Mouse (Mus musculus): Measurements from ENCODE around the gene Prss34. TPM values are rescaled to one million over a fixed set of nuclear protein-coding genes. Genes with fewer than 3 reads are reported as not detected.

The Prss34 gene
- polyA plus RNA-seq, 1 experiment from 2014 or later: not detected

GRCm38 (mm10) chr17:25288842-25289241, 9.4 kb upstream of the Prss34 start:
- DNase-seq (ENCODE audit: low spot score) (peak; percentile 67), ATAC-seq (replicated peaks; ENCODE audit: low FRiP score, low TSS enrichment, low read depth) (no peak)
- Histone ChIP-seq H3K4me1 (replicated peaks; ENCODE audit: control insufficient read depth, insufficient read depth, low read length) (no peaks in the 10 kb centered on the region), H3K27me3 (replicated peaks; ENCODE audit: control insufficient read depth, insufficient read depth, low read length) (no peaks in the 10 kb centered on the region), H3K4me2 (ENCODE audit: low read length) (no peak overlapping the region), H3K9ac (ENCODE audit: low read length) (no peak overlapping the region), H3K27ac (ENCODE audit: low read depth) (no peak overlapping the region), H3K4me3 (ENCODE audit: low read depth, low read length) (no peak overlapping the region), H3K36me3 (ENCODE audit: control insufficient read depth, insufficient read depth, low read length) (no peaks in the 10 kb centered on the region), H3K9me3 (ENCODE audit: control insufficient read depth, low read length) (no peaks in the 10 kb centered on the region)
- 22% methylated on average over 4 of the region's 4 CpGs for WGBS

- no peak overlapping the region for H3K4me2 ChIP-seq (ENCODE audit: low read length)
- H3K4me1 ChIP-seq (replicated peaks; ENCODE audit: control insufficient read depth, insufficient read depth, low read length): no peaks in the 10 kb centered on the region
- H3K4me3 ChIP-seq (ENCODE audit: low read depth, low read length): no peak overlapping the region
- no peak overlapping the region for H3K9ac ChIP-seq (ENCODE audit: low read length)
- 20% methylated on average over 4 of the region's 4 CpGs for WGBS
- DNase-seq (ENCODE audit: low spot score) (no peak), ATAC-seq (replicated peaks; ENCODE audit: low FRiP score, low TSS enrichment, low read depth) (no peak)
- no peaks in the 10 kb centered on the region for H3K36me3 ChIP-seq (ENCODE audit: control insufficient read depth, insufficient read depth, low read length)
- no peaks in the 10 kb centered on the region for H3K9me3 ChIP-seq (ENCODE audit: control insufficient read depth, low read length)
- no peaks in the 10 kb centered on the region for H3K27me3 ChIP-seq (replicated peaks; ENCODE audit: control insufficient read depth, insufficient read depth, low read length)
- H3K27ac ChIP-seq (ENCODE audit: low read depth): no peak overlapping the region
Measured at GRCm38 (mm10) chr17:25290411-25290810, 7.8 kb upstream of the Prss34 start.

GRCm38 (mm10) chr17:25293495-25293894, 4.7 kb upstream of the Prss34 start:
- H3K36me3 ChIP-seq (ENCODE audit: control insufficient read depth, insufficient read depth, low read length): no peaks in the 10 kb centered on the region
- DNase-seq (ENCODE audit: low spot score) (no peak), ATAC-seq (replicated peaks; ENCODE audit: low FRiP score, low TSS enrichment, low read depth) (no peak)
- no peaks in the 10 kb centered on the region for H3K4me1 ChIP-seq (replicated peaks; ENCODE audit: control insufficient read depth, insufficient read depth, low read length)
- H3K27me3 ChIP-seq (replicated peaks; ENCODE audit: control insufficient read depth, insufficient read depth, low read length): no peaks in the 10 kb centered on the region
- H3K9me3 ChIP-seq (ENCODE audit: control insufficient read depth, low read length): no peaks in the 10 kb centered on the region
- no peak overlapping the region for H3K9ac ChIP-seq (ENCODE audit: low read length)
- H3K4me3 ChIP-seq (ENCODE audit: low read depth, low read length): no peak overlapping the region
- H3K4me2 ChIP-seq (ENCODE audit: low read length): no peak overlapping the region
- 64% methylated on average over 5 of the region's 5 CpGs for WGBS
- H3K27ac ChIP-seq (ENCODE audit: low read depth): no peak overlapping the region

GRCm38 (mm10) chr17:25294111-25294510, 4.1 kb upstream of the Prss34 start:
- Histone ChIP-seq H3K9me3 (ENCODE audit: control insufficient read depth, low read length) (no peaks in the 10 kb centered on the region), H3K4me3 (ENCODE audit: low read depth, low read length) (no peak overlapping the region), H3K9ac (ENCODE audit: low read length) (no peak overlapping the region), H3K27me3 (replicated peaks; ENCODE audit: control insufficient read depth, insufficient read depth, low read length) (no peaks in the 10 kb centered on the region), H3K27ac (ENCODE audit: low read depth) (no peak overlapping the region), H3K4me2 (ENCODE audit: low read length) (no peak overlapping the region), H3K4me1 (replicated peaks; ENCODE audit: control insufficient read depth, insufficient read depth, low read length) (no peaks in the 10 kb centered on the region), H3K36me3 (ENCODE audit: control insufficient read depth, insufficient read depth, low read length) (no peaks in the 10 kb centered on the region)
- 50% methylated on average over 1 of the region's 1 CpGs for WGBS
- no peak for ATAC-seq (replicated peaks; ENCODE audit: low FRiP score, low TSS enrichment, low read depth)
- DNase-seq (ENCODE audit: low spot score): no peak

- H3K27me3 ChIP-seq (replicated peaks; ENCODE audit: control insufficient read depth, insufficient read depth, low read length): no peaks in the 10 kb centered on the region
- H3K4me2 ChIP-seq (ENCODE audit: low read length): no peak within 1 kb of the TSS
- H3K9me3 ChIP-seq (ENCODE audit: control insufficient read depth, low read length): no peaks in the 10 kb centered on the region
- H3K4me1 ChIP-seq (replicated peaks; ENCODE audit: control insufficient read depth, insufficient read depth, low read length): no peaks in the 10 kb centered on the region
- DNase-seq (ENCODE audit: low spot score) (no peak), ATAC-seq (replicated peaks; ENCODE audit: low FRiP score, low TSS enrichment, low read depth) (no peak)
- H3K4me3 ChIP-seq (ENCODE audit: low read depth, low read length): no peak within 1 kb of the TSS
- 28% methylated on average over 4 of the region's 4 CpGs for WGBS
- no peak within 1 kb of the TSS for H3K27ac ChIP-seq (ENCODE audit: low read depth)
- H3K36me3 ChIP-seq (ENCODE audit: control insufficient read depth, insufficient read depth, low read length): no peaks in the 10 kb centered on the region
- H3K9ac ChIP-seq (ENCODE audit: low read length): no peak within 1 kb of the TSS
Measured at GRCm38 (mm10) chr17:25308346-25308745, 10.2 kb downstream of the Prss34 start, which contains the start of gene Prss28. TSS of gene Prss28 (plus strand) at chr17:25308646.

- Histone ChIP-seq H3K27me3 (replicated peaks; ENCODE audit: control insufficient read depth, insufficient read depth, low read length) (no peaks in the 10 kb centered on the region), H3K36me3 (ENCODE audit: control insufficient read depth, insufficient read depth, low read length) (no peaks in the 10 kb centered on the region), H3K4me1 (replicated peaks; ENCODE audit: control insufficient read depth, insufficient read depth, low read length) (no peaks in the 10 kb centered on the region), H3K9me3 (ENCODE audit: control insufficient read depth, low read length) (no peaks in the 10 kb centered on the region), H3K4me3 (ENCODE audit: low read depth, low read length) (no peak within 1 kb of the TSS), H3K9ac (ENCODE audit: low read length) (no peak within 1 kb of the TSS), H3K4me2 (ENCODE audit: low read length) (no peak within 1 kb of the TSS), H3K27ac (ENCODE audit: low read depth) (no peak within 1 kb of the TSS)
- ATAC-seq (replicated peaks; ENCODE audit: low FRiP score, low TSS enrichment, low read depth) (no peak), DNase-seq (ENCODE audit: low spot score) (no peak)
- 77% methylated on average over 5 of the region's 5 CpGs for WGBS
Measured at GRCm38 (mm10) chr17:25318354-25318753, 20.2 kb downstream of the Prss34 start, which contains the start of gene Prss29. TSS of gene Prss29 (plus strand) at chr17:25318654.

GRCm38 (mm10) chr17:25320819-25321218, 22.6 kb downstream of the Prss34 start:
- WGBS: 87% methylated on average over 8 of the region's 8 CpGs
- no peak for ATAC-seq (replicated peaks; ENCODE audit: low FRiP score, low TSS enrichment, low read depth)

GRCm38 (mm10) chr17:25322930-25323329, 24.7 kb downstream of the Prss34 start:
- 15% methylated on average over 2 of the region's 2 CpGs for WGBS
- H3K9me3 ChIP-seq (ENCODE audit: control insufficient read depth, low read length): no peaks in the 10 kb centered on the region

More at GRCm38 (mm10) chr17:25320819-25321218, 22.6 kb downstream of the Prss34 start:
- H3K27me3 ChIP-seq (replicated peaks; ENCODE audit: control insufficient read depth, insufficient read depth, low read length): no peaks in the 10 kb centered on the region
- no peak overlapping the region for H3K27ac ChIP-seq (ENCODE audit: low read depth)
- DNase-seq (ENCODE audit: low spot score): no peak
- H3K9me3 ChIP-seq (ENCODE audit: control insufficient read depth, low read length): no peaks in the 10 kb centered on the region
- no peak overlapping the region for H3K9ac ChIP-seq (ENCODE audit: low read length)
- H3K4me2 ChIP-seq (ENCODE audit: low read length): no peak overlapping the region
- no peak overlapping the region for H3K4me3 ChIP-seq (ENCODE audit: low read depth, low read length)
- H3K36me3 ChIP-seq (ENCODE audit: control insufficient read depth, insufficient read depth, low read length): no peaks in the 10 kb centered on the region
- no peaks in the 10 kb centered on the region for H3K4me1 ChIP-seq (replicated peaks; ENCODE audit: control insufficient read depth, insufficient read depth, low read length)

GRCm38 (mm10) chr17:25332321-25332720, 34.1 kb downstream of the Prss34 start:
- no peaks in the 10 kb centered on the region for H3K9me3 ChIP-seq (ENCODE audit: control insufficient read depth, low read length)

More at GRCm38 (mm10) chr17:25322930-25323329, 24.7 kb downstream of the Prss34 start:
- no peak overlapping the region for H3K4me3 ChIP-seq (ENCODE audit: low read depth, low read length)
- ATAC-seq (replicated peaks; ENCODE audit: low FRiP score, low TSS enrichment, low read depth): no peak
- H3K9ac ChIP-seq (ENCODE audit: low read length): no peak overlapping the region
- H3K36me3 ChIP-seq (ENCODE audit: control insufficient read depth, insufficient read depth, low read length): no peaks in the 10 kb centered on the region
- no peak overlapping the region for H3K27ac ChIP-seq (ENCODE audit: low read depth)
- H3K4me2 ChIP-seq (ENCODE audit: low read length): no peak overlapping the region
- H3K27me3 ChIP-seq (replicated peaks; ENCODE audit: control insufficient read depth, insufficient read depth, low read length): no peaks in the 10 kb centered on the region
- H3K4me1 ChIP-seq (replicated peaks; ENCODE audit: control insufficient read depth, insufficient read depth, low read length): no peaks in the 10 kb centered on the region
- DNase-seq (ENCODE audit: low spot score): no peak

More at GRCm38 (mm10) chr17:25332321-25332720, 34.1 kb downstream of the Prss34 start:
- Histone ChIP-seq H3K4me1 (replicated peaks; ENCODE audit: control insufficient read depth, insufficient read depth, low read length) (no peaks in the 10 kb centered on the region), H3K9ac (ENCODE audit: low read length) (no peak overlapping the region), H3K4me3 (ENCODE audit: low read depth, low read length) (no peak overlapping the region), H3K4me2 (ENCODE audit: low read length) (no peak overlapping the region), H3K27ac (ENCODE audit: low read depth) (no peak overlapping the region), H3K27me3 (replicated peaks; ENCODE audit: control insufficient read depth, insufficient read depth, low read length) (peaks cover 6% of the 10 kb centered on the region; the same call in 1 of the 2 replicates), H3K36me3 (ENCODE audit: control insufficient read depth, insufficient read depth, low read length) (no peaks in the 10 kb centered on the region)
- no peak for DNase-seq (ENCODE audit: low spot score)
- 71% methylated on average over 9 of the region's 9 CpGs for WGBS
- no peak for ATAC-seq (replicated peaks; ENCODE audit: low FRiP score, low TSS enrichment, low read depth)

All from intestine, embryonic 14.5 days (tissue).